Mouse (Mus musculus) T-helper 1 cell (primary cell): ENCODE measurements around the gene Sec14l2.

ENCODE experiments used
- in situ Hi-C: fragments of 300-600 bp; cut with MboI, MseI; formaldehyde crosslinking; loops from one replicate; pipeline ENCODE4 v1.15.1; 2025; ENCODE audit warnings: high pct_unique_total_duplicates

Gene Sec14l2

GRCm38 (mm10) chr11:4122742-4123579, at the start of gene Sec14l2:
Gene Sec14l2, minus strand, starts transcription at chr11:4123415.
- in situ Hi-C loops = no loop called here

- in situ Hi-C loops = no loop called here
Measured at GRCm38 (mm10) chr11:4166467-4167090, 43.4 kb upstream of the Sec14l2 start.

GRCm38 (mm10) chr11:4164701-4165100, 41.5 kb upstream of the Sec14l2 start:
- in situ Hi-C loops = no loop called here

GRCm38 (mm10) chr11:4160758-4161480, 37.7 kb upstream of the Sec14l2 start:
- in situ Hi-C loops = no loop called here

GRCm38 (mm10) chr11:4159808-4160708, 36.8 kb upstream of the Sec14l2 start, which contains the start of the genes Ccdc157 and Sf3a1:
Gene Ccdc157, minus strand, starts transcription at chr11:4160293.
Gene Sf3a1, plus strand, starts transcription at chr11:4160350.
- in situ Hi-C loops = no loop called here

GRCm38 (mm10) chr11:4158676-4159075, 35.5 kb upstream of the Sec14l2 start:
- in situ Hi-C loops = no loop called here

- in situ Hi-C loops = no loop called here
Measured at GRCm38 (mm10) chr11:4155641-4156040, 32.4 kb upstream of the Sec14l2 start.

GRCm38 (mm10) chr11:4153694-4154093, 30.5 kb upstream of the Sec14l2 start:
- in situ Hi-C loops = no loop called here

GRCm38 (mm10) chr11:4149886-4150285, 26.7 kb upstream of the Sec14l2 start:
- in situ Hi-C loops = no loop called here

GRCm38 (mm10) chr11:4148536-4149156, 25.4 kb upstream of the Sec14l2 start:
- in situ Hi-C loops = no loop called here

GRCm38 (mm10) chr11:4148120-4148519, 24.9 kb upstream of the Sec14l2 start:
- in situ Hi-C loops = no loop called here

- in situ Hi-C loops = no loop called here
Measured at GRCm38 (mm10) chr11:4147098-4147497, 23.9 kb upstream of the Sec14l2 start.

- in situ Hi-C loops = no loop called here
Measured at GRCm38 (mm10) chr11:4146381-4146780, 23.2 kb upstream of the Sec14l2 start.

GRCm38 (mm10) chr11:4143281-4144062, 20.3 kb upstream of the Sec14l2 start:
- in situ Hi-C loops = no loop called here

- in situ Hi-C loops = no loop called here
Measured at GRCm38 (mm10) chr11:4142352-4142751, 19.1 kb upstream of the Sec14l2 start.

- in situ Hi-C loops = no loop called here
Measured at GRCm38 (mm10) chr11:4141505-4141904, 18.3 kb upstream of the Sec14l2 start.

GRCm38 (mm10) chr11:4138964-4139363, 15.7 kb upstream of the Sec14l2 start:
- in situ Hi-C loops = no loop called here

- in situ Hi-C loops = loop anchor here (5.0 kb wide), 1 partner anchor 83 kb away; no protein-coding TSS in a partner anchor
Measured at GRCm38 (mm10) chr11:4134986-4135935, 12.0 kb upstream of the Sec14l2 start, which contains the start of gene Rnf215. Gene Rnf215, plus strand, starts transcription at chr11:4135202.

GRCm38 (mm10) chr11:4134400-4134799, 11.2 kb upstream of the Sec14l2 start:
- in situ Hi-C loops = loop anchor here (5.0 kb wide), 1 partner anchor 82 kb away; no protein-coding TSS in a partner anchor
